Mouse (Mus musculus) layer of hippocampus, adult 18-20 months (tissue): ENCODE measurements around the gene Ror1. TPM values are rescaled to one million over a fixed set of nuclear protein-coding genes. Genes with fewer than 3 reads are reported as not detected.

Source experiments
- DNase-seq, 2 experiments: peaks; one replicate each; pipeline ENCODE4 v3.0.0; 2022; ENCODE audit warnings: low spot score in 2 of 2
- total RNA-seq, 2 experiments: library from RNA; stranded (reverse); gene quantifications; 2 replicates each; pipeline ENCODE4 v1.2.3; 2021

Gene Ror1
- total RNA-seq, 2 experiments from 2014 or later = 5.6 to 5.7 TPM

DNA sequence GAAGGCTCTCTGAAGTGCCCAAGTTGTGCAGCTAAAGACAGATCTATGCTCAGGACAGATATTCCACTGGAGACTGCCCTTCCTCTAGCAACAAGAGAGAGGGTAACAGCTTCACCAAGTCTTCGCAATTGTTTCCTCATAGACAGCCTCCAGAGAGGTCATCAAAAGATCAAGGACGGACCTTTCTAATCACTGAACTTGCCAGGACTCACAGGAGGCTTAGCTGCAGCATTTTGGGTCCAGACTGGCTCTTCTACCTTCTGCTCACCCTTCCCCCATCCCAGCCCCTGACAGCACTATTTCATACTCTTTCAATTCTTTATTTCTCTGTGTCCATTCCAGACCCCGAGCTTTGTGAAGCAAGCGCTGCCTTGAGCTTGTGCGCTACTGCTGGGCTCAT, 204.6 kb downstream of the Ror1 start:
- no peak for DNase-seq

DNA sequence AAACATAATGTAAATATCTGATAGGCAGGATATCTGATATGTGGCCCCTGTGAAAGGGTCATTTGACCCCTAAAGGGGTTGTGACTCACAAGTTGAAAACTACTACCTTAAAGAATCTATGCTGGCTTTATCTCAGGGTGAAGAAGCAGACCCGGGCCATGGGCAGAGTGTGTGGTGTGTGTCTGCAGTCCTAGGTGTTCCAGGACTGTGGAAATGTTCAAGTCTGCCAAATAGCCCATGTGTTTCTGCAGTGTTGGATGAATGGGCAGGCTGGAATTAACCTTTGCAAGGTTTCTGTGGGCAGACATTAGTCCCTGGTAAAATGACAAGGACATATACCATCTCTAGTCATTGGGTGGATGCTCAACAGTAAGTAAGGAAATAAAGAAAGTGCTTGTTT, 205.8 kb downstream of the Ror1 start:
- DNase-seq = no peak

DNA sequence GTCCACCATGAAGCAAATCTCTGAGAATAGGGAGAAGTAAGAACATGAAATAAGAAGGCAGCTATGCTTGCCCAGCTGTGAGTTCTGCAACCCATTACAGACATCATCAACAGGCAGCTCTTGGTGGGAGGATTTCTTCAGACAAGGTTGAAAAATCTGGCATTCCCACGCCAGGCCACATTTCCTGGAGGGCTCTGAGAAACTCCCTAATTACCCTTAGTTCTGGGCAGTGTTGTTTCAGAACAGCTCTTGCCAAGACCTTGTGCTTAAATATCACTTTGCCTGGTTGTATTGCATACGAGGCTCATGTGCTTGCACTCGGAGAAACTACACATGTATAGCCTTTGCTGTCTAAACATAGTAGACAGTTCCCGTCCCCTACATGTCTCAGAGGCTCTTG, 211.8 kb downstream of the Ror1 start:
- no peak for DNase-seq

DNA sequence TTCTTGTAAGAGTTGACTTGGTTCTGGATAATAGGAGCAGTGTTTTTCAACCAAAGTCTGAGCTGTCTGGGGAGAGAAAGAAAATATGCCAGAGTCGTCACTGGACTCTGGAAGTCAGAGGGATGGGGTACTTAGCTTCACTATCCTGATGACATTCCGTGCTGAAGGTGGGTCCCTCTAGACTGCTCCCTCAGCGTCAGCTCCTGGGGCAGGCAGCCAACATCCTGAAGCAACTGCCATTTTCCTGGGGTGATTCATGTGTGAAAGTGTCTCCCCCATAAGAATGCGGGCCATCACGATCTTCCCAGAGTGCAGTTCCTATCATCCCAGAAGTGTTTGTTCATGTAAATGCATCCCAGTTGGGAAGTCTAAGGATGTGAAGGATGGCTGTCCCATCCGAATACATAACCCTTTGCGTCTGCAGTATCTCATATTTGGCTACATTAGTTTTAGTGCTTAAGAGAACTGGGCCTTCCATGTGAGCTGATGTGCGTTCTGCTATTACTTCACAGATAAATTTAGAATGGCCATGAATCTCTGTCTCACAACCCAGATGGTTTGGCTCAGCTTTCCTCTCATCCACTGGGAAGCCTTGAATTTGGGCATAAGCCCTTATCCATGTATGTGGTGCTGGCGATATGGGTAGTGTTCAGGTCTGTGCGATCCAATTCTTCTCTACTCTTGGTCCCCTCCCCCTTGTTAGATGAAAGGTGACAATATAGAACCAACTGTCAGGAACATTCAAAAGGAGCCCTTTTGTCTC, 216.4 kb downstream of the Ror1 start:
- peak in 1 of 2 experiments; percentile 26 for DNase-seq

DNA sequence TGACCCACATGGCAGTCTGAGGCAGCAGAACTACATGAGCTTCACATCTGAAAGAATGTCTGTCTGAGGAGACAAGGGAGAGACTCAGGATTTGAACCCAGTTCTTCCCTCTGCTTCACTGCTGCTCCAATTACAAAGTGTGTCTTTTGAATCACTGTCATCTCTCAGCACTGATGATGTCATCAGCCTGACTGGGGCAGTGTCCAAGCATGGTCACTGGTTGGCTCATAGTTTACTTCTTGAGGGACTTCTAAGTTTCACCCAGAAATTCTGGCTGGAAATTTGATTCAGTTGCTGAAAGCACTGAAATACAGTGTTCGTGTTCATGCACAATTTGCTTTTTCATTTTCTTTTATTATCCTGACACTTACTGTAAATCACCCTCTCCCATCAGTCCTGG, 219.5 kb downstream of the Ror1 start:
- DNase-seq = no peak

DNA sequence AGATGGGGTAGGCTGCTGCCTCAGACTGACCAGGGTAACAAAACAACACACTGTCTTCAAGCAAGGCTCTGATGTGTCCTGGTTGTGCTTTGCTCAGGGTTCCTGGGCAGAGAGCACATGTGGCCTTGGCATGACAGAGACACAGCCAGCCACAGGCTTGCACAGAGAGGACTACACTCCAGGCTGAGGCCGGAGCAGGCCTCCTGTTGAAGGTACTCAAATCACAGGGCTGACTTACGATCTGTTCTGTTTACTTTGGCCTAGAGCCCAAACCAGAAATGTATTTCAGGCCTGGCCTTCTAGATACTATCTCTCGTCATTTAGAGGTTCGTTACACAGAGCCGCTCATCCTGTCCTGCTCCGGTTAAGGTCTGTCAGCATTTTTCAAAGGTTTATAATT, 226.2 kb downstream of the Ror1 start:
- DNase-seq = no peak

DNA sequence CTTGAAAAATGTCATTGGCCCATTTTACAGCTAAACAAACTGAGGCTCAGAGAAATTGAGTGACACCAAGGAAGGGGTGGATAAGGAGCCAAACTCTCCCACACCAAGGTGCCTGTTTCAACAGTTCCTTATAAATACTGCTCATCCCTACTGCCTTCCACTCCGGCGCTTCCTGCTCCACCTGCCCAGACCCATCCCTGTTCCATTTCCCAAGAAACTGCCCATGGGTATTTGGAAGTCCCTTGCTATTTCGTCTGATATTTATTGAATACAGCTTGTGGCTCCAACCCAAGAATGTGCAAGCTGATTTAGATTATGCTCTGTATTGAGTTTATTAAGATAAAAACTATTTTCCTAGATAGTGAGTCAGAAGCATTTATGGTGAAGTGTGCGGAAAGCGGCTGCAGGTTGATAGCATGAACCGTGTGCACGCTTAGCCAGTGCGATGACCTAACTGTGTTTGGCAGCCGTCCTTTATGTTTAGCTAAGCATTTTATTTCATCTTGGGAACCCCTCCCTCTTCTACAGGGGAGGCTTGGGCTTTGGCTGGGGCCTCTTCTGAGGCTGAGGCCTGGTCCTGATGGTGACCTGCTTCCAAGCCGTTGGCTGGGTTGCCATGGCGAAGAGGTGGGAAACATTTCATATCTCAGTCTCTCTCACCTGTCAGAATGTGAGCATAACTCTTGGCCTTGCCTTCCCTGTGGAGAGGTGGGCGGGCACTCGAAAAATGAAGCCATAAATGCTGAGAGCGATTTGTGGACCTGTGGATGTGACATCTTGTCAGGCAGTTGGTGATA, 229.3 kb downstream of the Ror1 start:
- no peak for DNase-seq

DNA sequence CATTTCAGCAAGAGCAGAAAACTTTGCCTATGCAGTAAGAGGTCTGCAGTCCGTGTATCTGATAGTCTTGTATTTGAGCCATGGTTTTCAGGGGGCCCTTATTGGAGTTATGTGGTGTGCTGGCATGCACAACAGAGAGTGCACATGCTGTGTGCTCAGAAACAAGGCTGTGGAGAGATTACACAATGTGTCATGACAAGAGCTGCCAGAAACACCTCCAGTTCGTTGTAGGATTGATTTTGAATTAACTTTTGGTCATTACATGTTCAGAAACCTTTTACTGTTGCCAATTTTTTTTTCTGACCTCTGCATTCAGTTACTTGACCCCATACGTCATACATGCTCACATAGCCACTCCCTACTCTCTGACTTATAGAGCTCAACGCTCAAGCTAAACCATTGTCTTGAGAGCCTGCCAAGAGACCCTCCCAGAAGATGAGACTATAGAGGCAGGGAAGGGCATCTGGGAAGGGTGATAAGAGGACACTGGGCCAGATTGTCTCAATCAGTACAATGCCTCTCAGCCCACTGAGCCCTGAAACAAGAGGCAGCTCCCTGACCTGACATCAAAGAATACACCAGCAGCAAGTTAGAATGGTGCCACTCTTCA, 232.9 kb downstream of the Ror1 start:
- DNase-seq = peak in 1 of 2 experiments; percentile 54

DNA sequence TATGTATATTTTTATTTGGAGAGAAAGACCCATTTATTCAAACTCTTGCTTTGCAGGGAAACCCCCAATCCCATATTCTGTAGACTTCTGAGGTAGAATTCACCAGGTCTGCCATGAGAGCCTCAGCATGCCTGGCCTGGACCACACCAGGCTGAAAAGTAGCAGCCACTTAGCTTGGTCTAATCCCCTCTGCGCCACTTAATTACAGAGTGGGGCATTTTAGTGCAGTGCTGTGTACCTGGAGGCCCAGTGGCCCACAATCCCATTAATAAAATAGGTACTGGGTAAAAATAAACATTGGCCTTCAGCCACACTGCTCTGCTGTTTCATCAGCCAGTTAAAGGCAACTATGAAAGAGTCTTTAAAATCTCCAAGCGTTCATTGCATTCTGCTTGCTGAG, 239.6 kb downstream of the Ror1 start:
- DNase-seq = no peak

DNA sequence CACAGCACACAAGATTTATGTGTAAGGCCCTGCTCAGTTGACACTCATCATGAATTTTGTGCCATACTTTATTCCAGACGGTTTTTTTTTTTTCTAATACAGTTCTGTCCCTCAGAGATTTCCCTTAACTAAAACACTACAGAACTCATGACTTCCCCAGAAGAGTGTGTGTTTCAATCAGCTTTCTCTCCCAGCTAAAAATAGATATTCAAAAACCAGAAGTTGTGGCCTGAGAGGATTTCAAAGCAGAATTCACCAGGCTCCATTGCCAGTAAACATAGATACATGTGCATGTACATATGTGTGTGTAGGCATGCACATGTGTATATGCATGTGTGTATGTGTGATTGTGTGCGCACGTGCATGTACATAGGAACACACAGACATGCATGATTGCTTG, 252.2 kb downstream of the Ror1 start:
- no peak for DNase-seq

DNA sequence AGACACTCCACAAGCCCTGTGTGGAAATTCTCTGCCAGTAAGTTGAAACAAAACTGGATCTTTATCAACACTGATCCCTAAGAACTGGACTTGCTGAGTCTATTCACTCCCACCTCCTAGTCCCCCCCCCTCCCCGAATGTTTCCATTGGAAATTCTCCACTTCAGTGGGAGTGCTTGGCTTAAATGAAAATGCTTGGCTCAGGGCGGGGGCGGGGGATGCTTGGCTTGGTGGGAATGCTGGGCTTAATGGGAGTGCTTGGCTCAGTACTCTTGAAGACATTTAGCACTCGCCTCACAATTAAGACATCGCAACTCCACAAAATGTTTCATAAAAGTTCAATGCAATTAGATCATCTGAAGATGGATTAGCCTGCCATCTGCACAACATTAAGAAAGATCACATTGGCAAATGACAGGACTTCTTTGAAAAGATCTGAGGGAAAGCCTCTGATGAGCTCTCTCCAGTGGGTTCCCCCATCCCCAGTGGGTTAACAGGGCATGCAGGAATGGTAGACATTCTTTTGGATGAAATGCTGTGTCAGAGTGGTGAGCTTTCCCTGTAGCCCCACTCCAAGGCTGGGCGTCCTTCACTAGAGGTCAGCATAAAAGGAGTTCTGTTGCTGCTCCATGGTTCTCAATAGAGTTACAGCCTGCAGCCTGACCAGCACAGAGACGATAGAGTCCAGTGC, 254.7 kb downstream of the Ror1 start:
- DNase-seq = no peak

DNA sequence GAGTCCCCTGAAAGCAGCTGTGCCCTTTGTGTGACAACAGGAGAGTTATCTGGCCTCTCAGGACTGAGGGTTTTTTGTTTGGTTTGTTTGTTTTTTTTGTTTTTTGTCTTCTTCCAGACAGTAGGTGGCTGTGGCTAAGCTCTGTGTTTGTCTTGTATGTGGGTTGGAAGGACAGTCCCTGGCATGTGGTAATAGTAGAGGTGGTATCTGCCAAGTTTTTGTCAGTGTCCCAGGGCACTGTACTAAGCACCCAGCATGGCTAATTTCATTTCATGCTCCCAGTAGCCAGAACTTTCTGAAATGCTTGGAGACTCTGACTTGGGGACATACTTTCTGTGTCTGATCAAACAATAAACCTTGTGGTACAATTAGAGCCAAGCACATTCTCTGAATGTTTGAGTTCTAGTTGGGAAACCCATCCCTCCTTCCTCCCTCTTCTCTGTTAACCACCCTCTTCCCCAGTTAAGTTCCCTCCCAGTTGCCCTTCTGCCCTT, 256.3 kb downstream of the Ror1 start:
- DNase-seq = no peak

DNA sequence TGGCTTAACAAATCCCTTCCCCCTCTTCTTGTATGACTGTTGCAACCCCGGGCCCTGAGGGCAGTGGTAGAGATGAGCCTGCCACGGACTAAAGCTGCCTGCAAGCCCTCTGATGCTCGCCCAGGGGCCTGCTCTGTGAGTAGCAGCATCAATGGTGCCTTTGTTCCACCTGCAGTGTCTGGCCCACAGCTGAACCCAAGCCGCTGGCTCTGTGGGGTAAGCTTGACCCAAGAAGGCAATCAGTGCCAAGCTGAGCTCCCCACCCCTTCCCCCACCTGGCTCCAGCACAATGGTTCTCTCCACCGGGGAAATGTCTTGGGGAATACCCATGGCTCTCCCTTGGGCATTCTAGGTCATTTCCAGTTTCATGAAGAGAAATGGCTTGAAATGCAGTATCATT, 260.0 kb downstream of the Ror1 start:
- peak in 1 of 2 experiments; percentile 12 for DNase-seq

DNA sequence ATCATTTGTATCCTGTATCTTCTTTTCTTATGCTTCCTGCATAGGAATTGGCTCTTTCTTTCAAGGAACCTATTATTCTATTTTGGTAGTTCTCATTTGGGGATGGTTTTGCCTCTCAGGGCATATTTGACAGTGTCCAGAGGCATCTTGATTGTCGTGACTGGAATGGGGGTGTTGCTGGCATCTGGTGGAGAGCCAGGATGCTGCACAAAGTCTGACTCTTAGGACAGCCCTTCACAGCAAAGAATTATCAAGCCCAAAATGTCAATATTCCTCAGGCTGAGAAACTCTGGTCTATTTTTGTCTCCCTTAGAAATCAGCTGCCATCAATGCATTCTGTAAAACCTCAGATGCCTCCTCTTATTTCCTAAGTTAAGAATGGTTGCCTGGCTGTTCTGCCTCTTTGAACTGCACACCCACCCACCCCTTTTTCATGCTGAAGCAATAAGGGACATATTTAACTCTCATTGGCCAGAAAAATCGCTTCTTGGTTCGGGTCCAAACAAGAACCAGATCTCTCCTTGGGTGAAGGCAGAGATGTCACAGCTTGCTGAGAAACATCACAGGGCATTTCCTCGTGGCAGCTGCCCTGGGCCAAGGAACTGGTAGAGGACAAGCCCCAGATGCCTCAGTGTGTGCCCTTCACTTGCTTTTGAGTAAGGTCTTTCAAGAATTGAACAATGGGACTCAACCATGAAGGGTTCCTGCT, 262.4 kb downstream of the Ror1 start:
- no peak for DNase-seq

DNA sequence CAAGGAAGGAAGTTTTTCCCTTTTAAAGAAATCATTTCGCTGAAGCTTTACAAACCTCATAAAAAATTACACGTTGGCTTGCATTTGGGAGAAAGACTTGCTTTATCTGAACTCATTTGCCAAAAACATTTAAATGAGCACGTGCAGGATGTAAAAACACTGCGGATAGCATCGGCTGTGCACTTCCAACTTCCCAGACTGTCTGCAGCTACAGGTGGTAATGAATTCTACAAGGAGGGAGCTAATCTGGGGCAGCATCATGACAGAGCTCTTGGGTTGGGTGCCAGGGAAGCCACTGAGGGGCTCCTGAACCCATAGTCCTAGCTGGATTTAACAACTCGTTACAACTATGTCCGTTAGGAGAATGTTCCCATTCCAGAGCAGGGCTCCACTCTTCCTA, 268.1 kb downstream of the Ror1 start:
- no peak for DNase-seq

DNA sequence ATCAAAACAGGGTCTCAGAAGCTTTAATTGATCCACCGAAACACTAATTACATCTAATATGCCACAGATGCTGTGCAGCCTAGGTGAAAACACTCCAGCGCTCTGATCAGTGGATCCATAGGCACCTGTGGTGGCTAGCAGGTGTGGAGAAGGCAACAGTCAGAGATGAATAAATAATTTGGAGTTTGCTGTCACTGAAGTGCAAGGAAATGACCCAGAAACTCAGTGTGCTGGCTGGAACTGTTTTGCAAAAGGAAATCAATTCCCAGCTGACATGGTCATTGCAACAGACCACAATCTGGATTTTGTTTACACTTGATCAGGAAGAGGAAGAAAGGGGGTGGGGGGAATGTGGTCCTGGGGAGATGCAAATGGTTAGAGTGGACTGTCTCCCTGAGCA, 273.1 kb downstream of the Ror1 start:
- DNase-seq = no peak

DNA sequence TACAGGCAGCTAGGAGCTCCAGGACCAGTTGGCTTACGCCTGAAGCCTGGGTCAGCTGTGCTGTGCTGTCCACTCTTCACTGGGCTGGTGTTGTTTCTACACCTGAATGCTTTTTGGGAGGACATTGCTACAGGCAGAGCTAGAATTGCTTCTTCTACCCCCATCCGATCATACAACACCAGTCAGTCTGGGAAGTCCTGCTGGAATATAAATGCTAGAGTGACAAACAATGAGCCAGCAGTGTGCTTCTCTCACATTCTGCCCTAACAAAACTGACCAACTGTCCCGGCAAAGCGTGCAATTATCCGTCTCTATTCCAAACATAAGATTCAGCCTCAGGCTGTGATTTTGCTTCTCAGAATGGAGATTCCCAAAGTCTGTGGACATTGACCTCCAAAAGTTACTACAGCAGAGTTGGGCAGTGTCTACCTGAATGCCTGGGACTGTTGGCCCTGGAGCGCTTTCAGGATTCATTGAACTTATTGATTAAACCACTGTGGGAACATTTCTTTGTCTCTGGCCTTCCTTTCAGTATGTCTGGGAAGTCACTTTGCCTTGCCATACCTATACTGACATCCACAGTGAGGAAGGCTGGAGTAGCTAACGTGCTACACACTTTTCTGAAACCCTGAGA, 274.1 kb downstream of the Ror1 start:
- no peak for DNase-seq

DNA sequence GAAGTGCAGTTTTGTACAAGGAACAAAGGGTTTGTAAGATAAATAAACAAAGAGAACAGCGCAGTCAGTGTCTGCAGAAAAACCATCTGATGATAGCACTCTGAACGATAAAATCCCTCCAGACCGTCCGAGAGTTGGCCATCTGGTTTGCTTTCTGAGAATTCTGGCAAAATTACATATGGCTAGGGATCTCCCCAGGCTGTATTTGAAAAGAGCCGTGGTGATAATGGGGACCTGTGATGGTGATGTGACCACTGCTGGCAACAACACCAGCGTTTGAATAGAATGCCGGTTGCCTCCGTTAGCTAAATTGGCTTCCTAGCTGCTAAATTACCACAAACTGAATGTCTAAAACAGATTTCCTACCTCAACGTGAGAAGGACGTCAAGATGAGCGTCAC, 277.2 kb downstream of the Ror1 start:
- DNase-seq = peak in 1 of 2 experiments; percentile 14

DNA sequence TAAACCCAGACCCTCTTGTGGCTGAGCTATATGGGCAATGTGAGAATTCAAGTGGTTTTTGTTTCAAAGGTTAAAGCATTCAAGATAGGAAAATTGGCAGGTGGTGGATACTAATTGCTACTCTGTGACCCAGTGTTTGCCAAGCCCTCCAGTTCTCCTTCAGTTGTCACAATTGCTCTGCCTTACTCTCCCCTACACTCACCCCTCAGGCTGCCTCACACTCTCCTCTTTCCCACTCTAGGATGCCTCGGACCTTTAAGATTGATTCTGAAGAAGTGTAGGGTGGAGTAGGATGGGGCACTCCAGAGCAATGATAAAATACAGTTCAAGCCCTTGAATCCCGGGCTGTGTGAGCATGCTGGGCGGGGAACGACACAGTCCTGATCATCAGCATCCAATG, 278.2 kb downstream of the Ror1 start:
- DNase-seq = no peak

DNA sequence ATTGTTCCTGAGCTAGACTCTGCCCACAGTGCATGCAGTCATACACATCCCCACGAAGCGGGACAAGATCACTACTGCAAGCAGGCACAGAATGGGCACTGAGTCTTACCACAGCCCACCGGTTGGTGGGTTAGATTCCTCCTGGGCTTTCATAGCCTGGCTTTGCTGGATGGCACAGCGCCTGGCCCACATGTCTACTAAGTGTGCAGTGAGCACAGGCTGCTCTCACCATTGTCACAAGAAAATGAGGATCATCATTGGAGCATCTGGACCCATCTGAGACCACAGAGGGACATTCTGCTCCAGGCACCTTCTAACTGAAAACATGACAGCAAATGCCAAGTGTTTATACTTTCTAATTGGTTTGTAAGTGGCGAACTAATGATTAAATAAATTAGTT, 279.7 kb downstream of the Ror1 start:
- no peak for DNase-seq
